Mouse (Mus musculus): ENCODE measurements around the gene Slc16a7. TPM values are rescaled to one million over a fixed set of nuclear protein-coding genes. Genes with fewer than 3 reads are reported as not detected.
A peak's percentile ranks its signal among the peaks of the same experiment; 100 is the strongest.

Gene Slc16a7
- polyA plus RNA-seq, 1 experiment from 2014 or later, result 1.9 TPM

GRCm38 (mm10) chr10:125347149-125347548 lies 42.1 kb downstream of the Slc16a7 start:
- H3K27ac ChIP-seq, result no peak overlapping the region
- DNase-seq (ENCODE audit: low spot score), result no peak

GRCm38 (mm10) chr10:125346364-125346763 lies 42.9 kb downstream of the Slc16a7 start:
- 73% methylated on average over 4 of the region's 4 CpGs for WGBS
- no peaks in the 10 kb centered on the region for H3K27me3 ChIP-seq (ENCODE audit: insufficient read depth, poor library complexity, severe bottlenecking)
- H3K4me1 ChIP-seq (replicated peaks), result no peaks in the 10 kb centered on the region
- H3K27ac ChIP-seq, result no peak overlapping the region
- DNase-seq (ENCODE audit: low spot score), result no peak
- H3K9me3 ChIP-seq, result 0 out of 2 replicates have a peak, but pooled peaks cover 4% of the 10 kb centered on the region
- no peak overlapping the region for H3K4me3 ChIP-seq
- H3K36me3 ChIP-seq, result no peaks in the 10 kb centered on the region

More at GRCm38 (mm10) chr10:125347149-125347548, 42.1 kb downstream of the Slc16a7 start:
- Histone ChIP-seq H3K27me3 (ENCODE audit: insufficient read depth, poor library complexity, severe bottlenecking) (no peaks in the 10 kb centered on the region), H3K9me3 (0 out of 2 replicates have a peak, but pooled peaks cover 4% of the 10 kb centered on the region), H3K4me3 (no peak overlapping the region), H3K4me1 (replicated peaks) (no peaks in the 10 kb centered on the region), H3K36me3 (no peaks in the 10 kb centered on the region)
- WGBS, result 91% methylated on average over 6 of the region's 6 CpGs

GRCm38 (mm10) chr10:125345583-125345982 lies 43.7 kb downstream of the Slc16a7 start:
- Histone ChIP-seq H3K4me1 (replicated peaks) (no peaks in the 10 kb centered on the region), H3K36me3 (no peaks in the 10 kb centered on the region), H3K9me3 (0 out of 2 replicates have a peak, but pooled peaks cover 4% of the 10 kb centered on the region), H3K27me3 (ENCODE audit: insufficient read depth, poor library complexity, severe bottlenecking) (no peaks in the 10 kb centered on the region), H3K4me3 (no peak overlapping the region), H3K27ac (no peak overlapping the region)
- WGBS, result 89% methylated on average over 1 of the region's 1 CpGs
- no peak for DNase-seq (ENCODE audit: low spot score)

- no peaks in the 10 kb centered on the region for H3K9me3 ChIP-seq
- no peaks in the 10 kb centered on the region for H3K27me3 ChIP-seq (ENCODE audit: insufficient read depth, poor library complexity, severe bottlenecking)
- H3K4me1 ChIP-seq (replicated peaks), result no peaks in the 10 kb centered on the region
- no peak overlapping the region for H3K4me3 ChIP-seq
- DNase-seq (ENCODE audit: low spot score), result no peak
- H3K27ac ChIP-seq, result no peak overlapping the region
- 64% methylated on average over 7 of the region's 7 CpGs for WGBS
- H3K36me3 ChIP-seq, result no peaks in the 10 kb centered on the region
Measured at GRCm38 (mm10) chr10:125342204-125342603, 47.1 kb downstream of the Slc16a7 start.

GRCm38 (mm10) chr10:125333799-125334198 lies 55.5 kb downstream of the Slc16a7 start:
- Histone ChIP-seq H3K36me3 (no peaks in the 10 kb centered on the region), H3K9me3 (no peaks in the 10 kb centered on the region), H3K4me1 (replicated peaks) (peaks cover 4% of the 10 kb centered on the region), H3K4me3 (no peak overlapping the region), H3K27me3 (ENCODE audit: insufficient read depth, poor library complexity, severe bottlenecking) (no peaks in the 10 kb centered on the region), H3K27ac (no peak overlapping the region)
- 93% methylated on average over 5 of the region's 5 CpGs for WGBS
- no peak for DNase-seq (ENCODE audit: low spot score)

- DNase-seq (ENCODE audit: low spot score), result no peak
- H3K27ac ChIP-seq, result no peak overlapping the region
- H3K36me3 ChIP-seq, result no peaks in the 10 kb centered on the region
- H3K27me3 ChIP-seq (ENCODE audit: insufficient read depth, poor library complexity, severe bottlenecking), result no peaks in the 10 kb centered on the region
- no peaks in the 10 kb centered on the region for H3K9me3 ChIP-seq
- no peak overlapping the region for H3K4me3 ChIP-seq
- peaks cover 11% of the 10 kb centered on the region for H3K4me1 ChIP-seq (replicated peaks)
- WGBS, result 68% methylated on average over 5 of the region's 5 CpGs
Measured at GRCm38 (mm10) chr10:125331334-125331733, 57.9 kb downstream of the Slc16a7 start.

GRCm38 (mm10) chr10:125328331-125329063 lies 60.8 kb downstream of the Slc16a7 start:
- H3K27me3 ChIP-seq (ENCODE audit: insufficient read depth, poor library complexity, severe bottlenecking), result no peaks in the 10 kb centered on the region
- no peaks in the 10 kb centered on the region for H3K36me3 ChIP-seq
- peaks cover 11% of the 10 kb centered on the region for H3K4me1 ChIP-seq (replicated peaks)
- no peak overlapping the region for H3K4me3 ChIP-seq
- H3K9me3 ChIP-seq, result no peaks in the 10 kb centered on the region
- 48% methylated on average over 16 of the region's 16 CpGs for WGBS
- no peak overlapping the region for H3K27ac ChIP-seq
- DNase-seq (ENCODE audit: low spot score), result peak; percentile 15

- no peak overlapping the region for H3K27ac ChIP-seq
- H3K36me3 ChIP-seq, result no peaks in the 10 kb centered on the region
- H3K4me1 ChIP-seq (replicated peaks), result peaks cover 11% of the 10 kb centered on the region
- no peak for DNase-seq (ENCODE audit: low spot score)
- no peak overlapping the region for H3K4me3 ChIP-seq
- no peaks in the 10 kb centered on the region for H3K27me3 ChIP-seq (ENCODE audit: insufficient read depth, poor library complexity, severe bottlenecking)
- WGBS, result 89% methylated on average over 7 of the region's 7 CpGs
- H3K9me3 ChIP-seq, result no peaks in the 10 kb centered on the region
Measured at GRCm38 (mm10) chr10:125324871-125325565, 64.2 kb downstream of the Slc16a7 start.

- H3K4me1 ChIP-seq (replicated peaks), result peaks cover 11% of the 10 kb centered on the region
- no peaks in the 10 kb centered on the region for H3K9me3 ChIP-seq
- 91% methylated on average over 13 of the region's 13 CpGs for WGBS
- no peak overlapping the region for H3K4me3 ChIP-seq
- H3K27me3 ChIP-seq (ENCODE audit: insufficient read depth, poor library complexity, severe bottlenecking), result no peaks in the 10 kb centered on the region
- no peak for DNase-seq (ENCODE audit: low spot score)
- H3K27ac ChIP-seq, result no peak overlapping the region
- H3K36me3 ChIP-seq, result no peaks in the 10 kb centered on the region
Measured at GRCm38 (mm10) chr10:125324149-125324834, 65.0 kb downstream of the Slc16a7 start.

- no peak for DNase-seq (ENCODE audit: low spot score)
- WGBS, result 86% methylated on average over 11 of the region's 11 CpGs
- Histone ChIP-seq H3K9me3 (no peaks in the 10 kb centered on the region), H3K27ac (no peak overlapping the region), H3K27me3 (ENCODE audit: insufficient read depth, poor library complexity, severe bottlenecking) (no peaks in the 10 kb centered on the region), H3K4me1 (replicated peaks) (no peaks in the 10 kb centered on the region), H3K4me3 (no peak overlapping the region), H3K36me3 (no peaks in the 10 kb centered on the region)
Measured at GRCm38 (mm10) chr10:125321446-125322428, 67.5 kb downstream of the Slc16a7 start.

GRCm38 (mm10) chr10:125317317-125317716 lies 71.9 kb downstream of the Slc16a7 start:
- H3K4me1 ChIP-seq (replicated peaks), result no peaks in the 10 kb centered on the region

GRCm38 (mm10) chr10:125310855-125311254 lies 78.4 kb downstream of the Slc16a7 start:
- 84% methylated on average over 2 of the region's 2 CpGs for WGBS
- no peaks in the 10 kb centered on the region for H3K9me3 ChIP-seq

More at GRCm38 (mm10) chr10:125317317-125317716, 71.9 kb downstream of the Slc16a7 start:
- Histone ChIP-seq H3K4me3 (no peak overlapping the region), H3K36me3 (no peaks in the 10 kb centered on the region), H3K27me3 (ENCODE audit: insufficient read depth, poor library complexity, severe bottlenecking) (no peaks in the 10 kb centered on the region), H3K9me3 (no peaks in the 10 kb centered on the region), H3K27ac (no peak overlapping the region)
- no peak for DNase-seq (ENCODE audit: low spot score)
- 83% methylated on average over 6 of the region's 6 CpGs for WGBS

More at GRCm38 (mm10) chr10:125310855-125311254, 78.4 kb downstream of the Slc16a7 start:
- Histone ChIP-seq H3K4me3 (no peak overlapping the region), H3K36me3 (no peaks in the 10 kb centered on the region), H3K27me3 (ENCODE audit: insufficient read depth, poor library complexity, severe bottlenecking) (no peaks in the 10 kb centered on the region), H3K4me1 (replicated peaks) (no peaks in the 10 kb centered on the region), H3K27ac (no peak overlapping the region)
- no peak for DNase-seq (ENCODE audit: low spot score)

Measured in hindbrain, embryonic 10.5 days (tissue).